Mouse (Mus musculus): ENCODE measurements at regions not wholly inside any gene's neighbourhood (a gene's known extent, or its start where the extent isn't known, plus 50 kb on each side); places are given as distances from the start of the nearest gene placed in this dataset.
"Not testable (repeated sequence)": the region's sequence is repeated elsewhere in the genome, so short reads cannot be mapped to it uniquely, and the experiment has no call there.

DNA sequence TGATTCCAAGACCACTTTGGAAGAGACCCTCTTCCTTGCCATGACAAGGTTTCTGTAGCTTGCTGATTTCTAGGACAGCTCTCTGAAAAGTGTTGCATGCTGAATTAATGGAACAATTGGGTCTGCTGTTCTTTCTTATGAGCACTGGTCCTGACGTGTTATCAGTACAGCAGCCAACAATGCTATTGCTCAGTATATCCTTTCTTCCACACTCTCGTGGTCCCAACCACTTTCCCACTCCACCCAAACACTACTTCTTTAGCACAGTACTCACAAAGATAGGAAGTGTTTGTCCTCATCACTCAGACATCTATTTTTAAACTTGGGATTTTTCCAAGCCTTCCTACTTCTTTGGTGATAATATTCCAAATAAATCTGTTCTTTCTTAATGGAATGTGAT lies 233.2 kb upstream of the Klf6 start:
- DNase-seq, result no peak

DNA sequence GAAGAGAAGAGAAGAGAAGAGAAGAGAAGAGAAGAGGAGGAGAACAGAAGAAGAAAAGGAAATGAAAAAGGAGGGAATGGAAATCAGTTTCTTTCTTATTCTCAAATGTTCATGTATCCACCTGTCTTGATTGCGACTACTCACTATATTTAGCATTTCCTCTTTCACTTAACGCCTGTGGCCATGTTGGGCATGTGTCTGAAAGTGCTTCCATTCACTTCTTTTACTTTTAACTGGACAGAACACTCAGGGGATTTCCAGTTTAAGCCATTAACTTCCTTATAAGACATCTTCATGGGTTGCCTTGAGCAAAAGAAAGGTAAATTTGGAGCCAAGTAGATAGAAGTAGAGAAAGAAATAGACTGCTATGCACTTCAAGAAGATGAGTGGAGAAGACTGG lies 226.3 kb upstream of the Klf6 start:
- no peak for DNase-seq

DNA sequence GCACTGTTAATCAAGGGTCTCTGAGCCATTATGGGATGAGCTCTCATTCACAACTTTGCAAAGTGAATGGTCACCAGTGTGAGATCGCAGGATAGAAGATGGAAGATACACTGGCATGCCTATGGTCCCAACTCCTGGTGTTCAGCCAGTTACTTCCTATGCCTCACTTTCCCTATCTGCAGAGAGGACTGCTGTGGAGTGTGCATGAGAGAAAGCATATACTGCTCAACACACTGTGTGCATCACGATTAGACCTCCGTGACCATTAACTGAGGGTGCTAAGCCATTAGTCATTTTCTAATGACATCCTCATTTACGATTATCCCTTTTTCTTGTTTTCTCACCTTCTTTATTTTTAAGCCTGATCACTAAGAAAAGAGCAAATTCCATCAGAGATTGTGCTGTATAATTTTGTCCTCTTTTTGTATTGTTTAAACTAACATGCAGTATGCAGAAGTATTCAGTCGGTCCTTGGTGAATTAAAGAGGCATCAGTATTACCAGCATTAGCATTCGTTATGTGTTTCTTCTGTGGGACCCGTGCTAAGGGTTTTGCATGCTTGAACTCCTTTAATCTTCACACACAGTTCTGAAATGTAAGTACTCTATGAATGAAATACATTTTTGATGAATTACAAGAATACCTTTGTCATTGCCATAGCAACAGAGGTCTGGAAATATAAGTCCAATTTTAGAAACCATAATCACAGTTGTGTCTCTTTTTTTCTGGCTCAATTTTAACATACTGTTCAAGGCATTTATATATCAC lies 219.4 kb upstream of the Klf6 start:
- DNase-seq, result no peak

DNA sequence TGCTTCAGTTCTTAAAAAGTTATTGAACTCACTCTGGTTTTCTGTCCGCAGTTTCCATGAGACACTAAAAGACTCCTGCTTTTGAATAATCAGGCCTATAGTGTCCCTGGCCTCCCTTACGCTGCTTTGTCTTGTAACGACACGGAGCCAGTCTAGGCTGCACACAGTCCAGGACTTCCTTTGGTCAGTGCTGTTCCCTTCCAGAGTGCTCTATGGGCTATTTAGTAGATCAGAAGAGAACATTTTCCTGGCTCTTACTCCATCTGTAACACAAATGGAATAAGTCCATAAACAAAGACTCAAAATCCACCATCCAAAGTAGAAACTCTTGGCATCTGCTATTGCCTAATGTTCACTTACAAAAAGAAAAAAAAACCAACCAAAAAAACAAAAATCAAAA lies 213.0 kb upstream of the Klf6 start:
- DNase-seq, result no peak

DNA sequence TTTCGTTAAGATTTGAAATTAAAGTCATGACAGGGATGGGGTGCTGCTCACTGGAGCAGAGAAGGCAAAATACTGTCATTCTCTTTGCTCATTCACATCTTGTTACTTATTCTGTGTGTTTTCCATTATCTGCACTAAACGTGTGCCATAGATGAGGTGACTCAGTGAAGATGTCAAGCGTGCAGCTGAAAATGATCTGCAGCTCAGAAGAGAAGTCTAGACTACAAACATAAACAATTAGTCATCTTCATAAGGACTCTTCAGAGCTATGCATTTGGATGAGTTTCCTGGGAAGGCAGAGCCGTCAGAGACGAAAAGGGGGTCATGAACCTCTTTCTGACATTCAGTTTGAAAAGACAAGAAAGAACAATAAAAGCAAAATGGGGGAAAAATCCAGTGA lies 203.7 kb upstream of the Klf6 start:
- DNase-seq, result no peak

DNA sequence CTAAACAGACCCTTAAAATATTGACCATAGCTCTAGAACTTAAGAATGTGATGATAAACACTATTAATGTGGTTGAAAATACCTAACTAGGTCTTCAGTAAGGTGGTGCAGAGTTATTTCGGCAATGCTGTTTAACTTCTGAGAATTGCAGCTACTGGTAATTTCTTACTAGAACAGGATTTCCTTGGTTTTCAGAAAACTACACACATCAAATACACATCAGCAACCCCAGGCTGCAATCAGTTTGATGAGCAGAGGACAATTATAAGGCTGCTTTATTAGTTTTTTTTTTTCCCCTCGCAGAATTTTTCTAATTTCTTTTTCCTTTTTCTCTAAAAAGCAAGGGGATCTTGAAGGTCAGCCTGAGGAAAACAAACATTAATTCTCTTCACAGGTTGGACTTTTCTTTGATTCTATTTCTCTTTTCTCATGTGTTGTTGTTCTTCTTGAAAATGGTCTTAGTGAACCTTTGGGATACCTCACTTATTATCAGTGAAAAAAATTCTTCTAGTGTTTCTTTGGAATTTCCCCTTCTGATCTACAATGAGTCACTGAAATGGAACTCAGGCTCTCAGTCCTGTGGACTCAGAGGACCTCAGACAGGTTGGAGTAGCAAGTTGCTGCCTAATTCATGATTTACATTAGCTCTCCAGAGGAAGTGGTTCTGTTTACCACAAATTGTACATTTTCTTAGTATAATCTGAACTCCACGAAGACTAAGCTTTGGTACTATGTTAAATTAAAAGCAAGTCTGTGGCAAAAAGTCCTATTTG lies 194.9 kb upstream of the Klf6 start:
- DNase-seq, result no peak

DNA sequence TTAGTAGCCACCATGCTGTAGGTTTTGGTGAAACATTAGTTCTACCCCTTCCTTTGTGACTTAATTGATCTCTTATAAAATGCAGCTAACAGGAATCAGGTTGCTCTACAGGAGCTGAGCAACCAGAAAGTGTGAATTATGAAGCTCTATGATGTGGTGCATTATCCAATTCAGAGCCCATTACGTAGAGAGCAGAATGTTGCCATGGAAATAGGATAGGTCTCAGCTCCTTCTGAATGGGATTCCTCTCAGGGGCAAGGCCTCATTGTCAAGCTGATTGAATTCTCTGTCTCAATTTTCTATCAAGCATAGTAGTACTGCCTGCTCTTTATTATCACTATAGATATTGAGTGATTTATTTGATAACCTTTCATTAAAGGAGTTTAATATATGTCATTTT lies 185.6 kb upstream of the Klf6 start:
- no peak for DNase-seq

DNA sequence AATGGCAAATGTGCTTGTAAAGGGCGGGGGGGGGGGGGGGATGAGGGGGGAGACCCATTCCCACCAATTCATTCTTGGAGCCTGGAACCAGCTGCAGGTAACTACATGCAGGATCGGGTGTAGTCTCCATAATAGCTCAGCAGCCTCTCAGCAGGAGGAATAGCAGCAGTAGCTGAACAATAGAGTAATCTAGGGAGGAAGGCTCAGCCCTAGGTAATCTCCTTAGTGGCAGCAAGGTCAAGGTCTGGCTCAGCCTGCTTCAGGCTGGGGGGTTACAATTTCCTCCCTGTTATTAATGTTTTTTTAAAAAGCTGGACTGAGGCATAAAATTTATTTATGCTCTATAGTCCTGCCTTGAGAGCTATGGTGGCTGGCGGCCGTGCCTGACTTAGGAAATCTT lies 171.2 kb upstream of the Klf6 start:
- no peak for DNase-seq

DNA sequence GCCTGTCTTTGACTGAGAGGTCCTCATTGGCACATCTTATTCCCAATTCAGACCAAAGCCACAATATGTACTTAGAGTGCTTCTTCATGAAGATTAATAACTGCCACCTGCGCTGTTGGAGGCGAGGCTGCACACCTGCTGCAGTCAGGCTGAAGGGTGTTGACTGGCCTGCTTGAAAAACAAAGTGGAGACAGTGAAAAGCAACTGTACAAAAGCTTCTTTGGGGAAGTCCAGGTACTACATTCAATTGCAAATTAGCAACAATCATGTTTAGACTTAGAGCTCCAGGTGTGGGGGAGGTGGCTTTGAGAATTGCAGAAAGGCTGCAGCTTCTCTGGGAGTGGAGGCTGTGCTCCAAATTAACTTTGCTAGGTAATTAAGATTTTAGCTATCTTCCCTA lies 170.6 kb upstream of the Klf6 start:
- DNase-seq, result not testable (repeated sequence)

DNA sequence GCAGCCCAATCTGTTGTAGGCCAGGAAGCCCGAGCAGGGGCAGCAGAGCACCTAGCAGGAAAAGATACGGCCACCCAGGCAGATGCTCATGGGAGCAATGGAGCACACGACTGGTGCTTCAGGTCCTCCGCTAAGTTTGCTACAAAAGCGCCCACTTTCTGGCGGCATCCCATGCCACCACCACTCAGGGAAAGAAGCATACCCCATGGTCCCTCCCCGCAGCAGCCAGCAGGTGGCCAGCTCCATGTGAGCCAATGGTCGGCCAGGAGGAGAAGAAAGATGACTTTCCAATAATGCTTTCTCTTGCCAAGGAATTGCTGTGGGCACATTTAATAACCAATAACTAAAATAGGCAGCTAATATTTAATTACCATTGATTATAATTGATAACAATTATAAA lies 166.7 kb upstream of the Klf6 start:
- no peak for DNase-seq

DNA sequence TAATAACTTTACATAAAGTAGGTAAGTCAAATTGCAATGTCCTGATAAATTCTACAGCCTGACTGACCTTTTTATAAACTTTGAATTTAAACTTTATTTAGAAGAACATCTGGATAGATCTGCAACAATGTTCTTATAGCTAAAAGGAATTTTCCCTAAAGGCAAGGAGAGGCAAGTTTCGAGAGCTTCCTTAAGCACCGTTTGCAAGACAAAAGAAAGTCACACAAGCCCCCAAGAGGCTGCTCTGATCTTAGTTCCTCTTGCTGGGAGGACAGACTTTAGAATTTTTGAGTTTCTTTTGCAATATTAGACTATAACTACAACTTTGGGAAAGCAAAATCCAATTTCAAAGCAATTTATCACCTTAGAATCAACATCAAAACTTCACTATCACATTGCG lies 165.7 kb upstream of the Klf6 start:
- DNase-seq, result not testable (repeated sequence)

DNA sequence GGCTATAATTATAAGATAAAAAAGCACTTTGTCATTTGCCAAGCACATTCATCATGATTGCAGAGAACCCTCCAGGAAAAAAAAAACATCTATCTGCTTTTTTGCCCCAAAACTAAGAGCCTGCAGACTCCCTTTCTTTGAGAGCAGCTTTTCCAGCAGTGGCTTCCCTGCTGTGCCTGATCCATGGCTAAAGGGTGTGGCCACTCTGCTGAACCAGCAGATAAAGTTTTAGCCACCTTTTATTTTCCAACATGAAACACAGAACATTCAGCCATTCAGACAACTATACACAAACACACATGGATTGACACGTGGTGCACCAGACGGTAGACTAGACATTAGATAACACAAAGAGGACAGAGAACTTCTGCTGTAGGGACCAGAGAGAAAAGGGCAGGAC lies 164.9 kb upstream of the Klf6 start:
- no peak for DNase-seq

DNA sequence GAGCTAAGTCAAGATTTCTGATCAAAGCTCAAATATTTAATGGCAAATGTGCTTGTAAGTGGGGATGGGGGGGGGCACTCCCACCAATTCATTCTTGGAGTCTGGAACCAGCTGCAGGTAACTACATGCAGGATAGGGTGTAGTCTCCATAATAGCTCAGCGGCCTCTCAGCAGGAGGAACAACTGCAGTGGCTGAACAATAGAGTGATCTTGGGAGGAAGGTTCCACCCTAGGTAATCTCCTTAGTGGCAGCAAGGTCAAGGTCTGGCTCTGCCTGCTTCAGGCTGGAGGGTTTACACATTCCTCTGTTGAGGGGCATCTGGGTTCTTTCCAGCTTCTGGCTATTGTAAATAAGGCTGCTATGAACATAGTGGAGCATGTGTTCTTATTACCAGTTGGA lies 164.0 kb upstream of the Klf6 start:
- DNase-seq, result not testable (repeated sequence)

DNA sequence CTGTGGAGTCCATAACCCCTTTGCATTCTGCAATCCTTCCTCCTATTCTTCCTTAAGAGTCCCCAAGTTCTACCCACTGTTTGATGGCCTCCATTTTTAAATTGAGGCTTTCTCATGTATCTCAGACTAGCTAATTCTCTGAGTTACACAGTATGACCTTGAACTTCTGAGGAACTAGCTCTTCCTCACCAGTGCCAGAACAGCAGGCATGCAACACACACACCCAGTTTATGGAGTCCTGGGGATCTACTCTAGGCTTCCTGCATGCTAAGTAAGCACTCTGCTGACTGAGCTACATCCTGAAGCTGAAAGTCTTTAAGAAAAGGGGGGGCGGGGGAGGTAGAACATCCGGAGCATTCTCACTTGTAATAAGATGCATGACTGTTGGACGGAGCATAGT lies 159.2 kb upstream of the Klf6 start:
- no peak for DNase-seq

DNA sequence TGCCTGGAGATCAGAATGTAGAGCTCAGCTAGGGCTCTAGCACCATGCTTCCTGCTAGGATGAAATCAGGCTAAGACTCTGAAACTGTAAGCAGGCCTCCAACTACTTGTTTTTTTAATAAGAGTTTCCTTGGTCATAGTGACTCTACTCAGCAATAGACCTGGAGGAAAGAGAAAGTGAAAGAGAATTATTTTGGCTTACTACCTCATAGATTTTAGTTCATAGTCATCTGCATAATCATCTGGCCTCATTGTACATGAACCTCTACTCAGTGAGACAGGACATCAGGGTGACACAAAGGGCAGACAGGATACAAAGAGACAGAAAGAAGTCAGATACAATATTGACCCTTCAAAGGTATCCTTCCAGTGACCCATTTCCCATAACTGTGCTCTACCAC lies 156.3 kb upstream of the Klf6 start:
- no peak for DNase-seq

DNA sequence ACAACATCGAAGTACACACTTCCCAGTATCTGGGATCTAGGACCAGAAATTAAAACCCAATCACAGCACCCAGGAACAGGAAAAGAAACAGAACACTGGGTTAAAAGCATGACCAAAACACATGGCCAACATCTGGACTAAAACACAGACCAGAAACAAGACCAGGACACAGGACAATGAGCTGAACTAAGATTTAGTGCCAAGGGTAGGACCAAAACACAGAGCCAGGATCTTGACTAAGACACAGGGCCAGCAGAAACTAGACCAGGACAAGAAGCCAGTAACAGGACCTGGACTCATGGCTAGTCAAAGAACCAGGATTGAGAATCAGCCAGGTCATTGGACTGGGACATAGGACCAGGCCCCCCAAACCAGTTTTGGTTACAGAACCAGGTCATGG lies 149.6 kb upstream of the Klf6 start:
- DNase-seq, result no peak

DNA sequence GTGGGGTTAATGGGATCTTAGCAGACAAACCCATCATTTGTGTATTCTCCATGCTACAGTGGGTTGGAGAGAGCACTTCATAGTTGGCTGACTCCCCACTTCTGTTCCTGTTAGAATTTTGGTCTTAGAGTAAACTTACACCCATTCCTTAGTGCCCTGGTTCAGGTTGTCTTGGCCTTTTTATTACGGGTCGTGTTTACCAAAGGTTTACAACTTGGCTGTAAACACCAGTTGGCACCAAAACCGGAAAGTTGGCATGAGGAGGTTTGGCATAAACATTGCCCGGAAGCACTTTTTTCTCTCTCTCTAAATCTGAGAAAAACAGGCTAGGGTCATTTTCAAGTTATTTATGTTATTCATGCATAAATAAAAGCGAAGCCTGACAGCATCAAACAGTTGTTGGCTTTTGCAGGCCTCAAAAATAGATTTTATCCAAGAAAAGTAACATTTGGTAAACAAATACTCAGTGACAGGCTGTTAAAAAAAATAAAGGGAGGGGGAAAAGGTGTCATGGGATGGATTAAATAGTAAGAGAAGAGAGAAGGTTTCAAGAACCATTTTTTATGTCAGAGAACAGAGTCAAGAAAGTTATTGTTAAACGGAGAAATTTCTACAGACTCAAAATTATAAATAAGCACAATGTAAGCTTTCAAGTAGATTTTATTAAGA lies 148.0 kb upstream of the Klf6 start:
- DNase-seq, result peak; percentile 51 to 75

DNA sequence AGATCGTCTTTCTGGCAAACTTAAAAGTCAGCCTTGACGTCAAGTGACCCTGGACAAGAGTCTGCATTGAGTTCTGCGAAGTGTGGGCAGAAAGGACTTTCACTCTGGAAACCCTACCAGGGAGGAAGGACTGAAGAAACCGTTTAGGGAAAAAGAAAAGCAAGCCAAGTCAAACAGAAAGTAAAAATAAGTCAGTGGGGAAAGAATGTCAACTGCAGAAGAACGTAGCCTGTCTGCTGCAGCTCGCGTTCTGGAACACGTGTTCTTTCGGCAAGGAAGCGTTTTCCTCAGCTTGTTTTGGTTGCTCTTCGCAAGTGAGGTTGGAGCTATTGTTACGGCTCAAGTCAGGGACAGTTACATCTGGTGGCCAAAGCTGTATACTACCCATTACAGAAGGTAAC lies 147.1 kb upstream of the Klf6 start:
- peak; percentile 28 to 48 for DNase-seq

DNA sequence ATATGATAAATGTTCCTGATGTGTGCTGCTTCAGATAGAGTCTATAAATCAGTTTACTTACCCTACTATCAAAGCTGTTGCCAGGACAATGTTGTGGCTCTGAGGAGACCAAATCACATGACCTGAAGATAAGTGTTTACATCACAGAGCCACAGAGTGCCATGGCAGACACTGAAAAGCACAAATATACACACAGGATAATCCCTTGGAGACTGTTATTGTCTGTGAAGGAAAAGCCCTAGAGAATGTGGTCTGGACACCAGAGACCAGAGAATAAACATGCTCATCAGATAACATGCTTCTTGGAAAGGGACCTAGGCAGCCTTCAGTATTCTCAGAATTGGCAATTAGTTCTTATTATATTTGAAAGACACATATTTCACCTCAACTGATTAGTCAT lies 146.5 kb upstream of the Klf6 start:
- no peak for DNase-seq

DNA sequence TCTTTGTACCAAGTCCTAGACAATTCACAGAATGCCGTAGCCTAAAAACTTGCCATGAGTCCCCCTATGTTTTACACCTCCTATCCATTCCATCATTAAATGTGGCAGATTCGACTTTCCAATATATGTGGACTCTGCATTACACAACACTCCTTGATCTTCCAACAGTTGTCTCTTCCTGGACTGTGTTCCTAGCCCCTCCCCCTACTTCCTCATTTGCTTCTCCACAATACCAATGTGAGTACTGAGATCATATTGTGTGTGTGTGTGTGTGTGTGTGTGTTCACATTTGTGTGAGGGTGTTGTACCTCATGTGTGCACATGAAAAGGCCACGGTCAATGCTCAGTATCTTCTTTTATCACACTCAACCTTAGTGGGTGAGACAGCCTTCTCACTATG lies 144.5 kb upstream of the Klf6 start:
- DNase-seq, result no peak

DNA sequence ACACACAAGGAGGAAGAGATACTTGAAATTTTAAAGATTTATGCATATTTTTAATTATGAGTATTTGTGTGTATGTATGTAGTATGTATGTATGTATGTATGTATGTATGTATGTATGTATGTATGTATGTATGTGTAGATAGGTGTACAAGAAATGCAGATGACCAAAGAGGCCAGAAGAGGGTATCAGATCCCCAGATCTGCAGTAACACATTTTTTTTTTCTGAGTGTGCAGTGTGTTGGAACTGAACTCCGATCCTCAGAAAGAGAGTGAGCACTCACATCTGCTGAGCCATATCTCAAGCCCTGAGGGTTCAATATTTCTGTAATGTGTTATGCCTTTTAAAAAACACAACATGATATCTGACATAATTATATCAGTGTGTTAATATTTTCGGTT lies 138.0 kb upstream of the Klf6 start:
- DNase-seq, result no peak

DNA sequence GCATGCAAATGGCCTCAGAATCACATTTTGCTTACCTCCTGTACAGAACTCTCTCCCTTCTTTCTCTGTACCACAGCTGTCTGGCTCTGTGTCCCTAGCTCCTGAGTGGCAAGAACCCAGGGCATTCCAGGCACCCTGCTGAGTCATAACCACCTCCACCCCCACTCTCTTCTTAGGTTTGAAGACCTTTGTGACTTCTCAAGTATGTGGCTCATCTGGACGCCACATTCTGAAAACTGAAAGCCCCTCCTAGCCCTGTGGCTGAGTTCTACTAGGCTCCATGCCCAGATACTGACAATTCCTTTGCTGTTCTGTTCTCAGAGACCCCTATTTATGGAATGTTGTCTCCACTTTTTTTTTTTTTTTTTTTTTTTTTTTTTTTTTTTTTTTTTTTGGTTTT lies 136.9 kb upstream of the Klf6 start:
- DNase-seq, result no peak

DNA sequence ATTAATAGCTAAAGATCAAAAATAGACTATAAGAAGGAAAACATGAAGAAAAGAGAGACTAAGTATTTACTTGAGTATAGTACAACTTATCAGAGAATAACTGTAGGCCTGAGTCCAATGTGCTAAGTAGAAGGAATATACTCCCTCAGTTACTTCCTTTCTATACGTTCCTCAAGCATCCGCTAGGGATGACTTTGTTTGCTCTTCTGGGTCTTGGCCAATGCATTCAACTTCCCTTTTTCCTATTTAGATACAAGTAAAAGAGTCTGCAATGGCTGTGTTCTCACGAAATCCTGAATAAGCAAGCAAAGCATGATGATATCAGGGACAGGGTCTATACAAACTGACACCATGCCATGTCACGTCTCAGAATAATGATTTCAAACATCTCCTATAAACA lies 135.3 kb upstream of the Klf6 start:
- no peak for DNase-seq

DNA sequence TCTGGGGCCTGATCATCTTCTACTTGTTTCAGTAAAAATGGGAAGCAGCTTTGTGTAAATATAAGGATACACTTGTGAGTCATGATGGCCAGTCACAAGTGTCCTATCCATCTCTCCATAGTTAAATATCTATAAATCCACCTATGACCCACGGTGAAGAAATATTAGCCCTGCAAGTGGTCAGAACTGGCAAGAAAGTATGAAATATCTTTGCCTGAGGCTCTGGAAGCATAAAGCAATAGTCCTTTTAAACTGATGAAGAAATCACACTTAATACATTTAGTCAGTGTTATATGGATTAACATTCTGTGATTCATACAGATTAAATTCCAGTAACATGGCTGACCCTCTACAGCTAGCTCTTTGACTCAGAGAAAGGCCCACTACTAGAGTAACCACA lies 134.8 kb upstream of the Klf6 start:
- DNase-seq, result no peak
